Comparison of ENCODE assay signal across 17 mouse cellular contexts in the genomic region with DNA sequence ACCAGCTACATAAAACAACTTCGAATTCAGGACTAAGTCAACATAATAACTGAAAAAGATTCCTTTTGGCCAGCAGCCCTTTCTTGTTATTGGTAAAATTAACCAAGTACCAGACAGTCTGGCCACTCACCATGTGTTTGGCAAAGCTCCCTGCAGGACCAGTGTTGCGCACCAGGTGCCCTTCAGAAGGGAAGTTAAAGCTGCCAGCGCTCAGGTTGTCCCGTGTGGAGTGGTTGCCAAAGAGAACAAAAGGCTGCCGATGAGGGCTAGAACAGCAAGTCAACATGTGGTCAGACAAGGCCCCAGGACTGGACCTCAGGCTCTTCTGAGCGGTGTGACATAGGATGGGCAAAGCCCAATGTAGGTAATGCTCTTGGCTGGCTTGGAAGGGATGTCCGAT.
DNase-seq lines count a peak whose midpoint lies in the region.
"Had no signal": no experiment of that assay in that cellular context is flagged by ENCODE, and none has a peak within 500 bp of the region (broad histone marks: within the 10 kb centered on the region; RNA-seq: fewer than 3 reads in every experiment).

No protein-coding gene starts in this region.

- no peak overlapping the region for H3K4me3 ChIP-seq in heart, embryonic 10.5 days
- H3K4me3 ChIP-seq: embryonic facial prominence, embryonic 13.5 days; hindbrain, embryonic 12.5 days; limb, embryonic 13.5 days had no signal

- peaks cover 69% of the 10 kb centered on the region for H3K36me3 ChIP-seq in heart, embryonic 10.5 days

- DNase-seq in heart, adult 11 months = peak; percentile 88
- no peak for DNase-seq in heart, embryonic 10.5 days (ENCODE audit: low spot score)
- peak; percentile 41 to 69 for DNase-seq in kidney, postnatal 25 days
- no peak for DNase-seq in kidney, postnatal 10 days
- peak; percentile 94 for DNase-seq in brain, adult 2 months (ENCODE audit: low read depth, low spot score)
- peak; percentile 96 for DNase-seq in cerebellum, adult 9-10 months
- DNase-seq in layer of hippocampus, postnatal 25 days (ENCODE audit: extremely low spot score in 1 of 2, low spot score in 1 of 2) = no peak
- no peak for DNase-seq in thymus, postnatal 25 days
- DNase-seq: adrenal gland, postnatal 14 days; gastrocnemius, postnatal 25 days; liver, postnatal 0 days; lung, postnatal 4 days; right cerebral cortex, postnatal 4 days had no signal

- no peaks in the 10 kb centered on the region for H3K9me3 ChIP-seq in heart, embryonic 10.5 days
- H3K9me3 ChIP-seq: embryonic facial prominence, embryonic 13.5 days; G1E; hindbrain, embryonic 12.5 days; limb, embryonic 13.5 days had no signal

- 96% methylated on average over 7 of the region's 7 CpGs for WGBS in heart, embryonic 10.5 days

- no peaks in the 10 kb centered on the region for H3K4me1 ChIP-seq in heart, embryonic 10.5 days
- H3K4me1 ChIP-seq: embryonic facial prominence, embryonic 13.5 days; hindbrain, embryonic 12.5 days; limb, embryonic 13.5 days had no signal

- H3K27ac ChIP-seq in heart, embryonic 10.5 days = no peak overlapping the region
- H3K27ac ChIP-seq: embryonic facial prominence, embryonic 13.5 days; hindbrain, embryonic 12.5 days; limb, embryonic 13.5 days had no signal

- no peaks in the 10 kb centered on the region for H3K27me3 ChIP-seq in heart, embryonic 10.5 days (ENCODE audit: insufficient read depth, poor library complexity, severe bottlenecking)
- H3K27me3 ChIP-seq: embryonic facial prominence, embryonic 13.5 days; hindbrain, embryonic 12.5 days; limb, embryonic 13.5 days had no signal

Comparison
In these comparisons a context has a peak if more than half of its experiments do, and no peak if none do; other contexts are left out.
1. DNase-seq: peak in heart, adult 11 months (single experiment), kidney, postnatal 25 days (2 of 2), brain, adult 2 months (single experiment) and cerebellum, adult 9-10 months (single experiment); none in heart, embryonic 10.5 days (single experiment), kidney, postnatal 10 days (single experiment), layer of hippocampus, postnatal 25 days (0 of 2) and thymus, postnatal 25 days (single experiment).